Mouse (Mus musculus) cerebellum, adult 18-20 months (tissue): ENCODE measurements at regions not wholly inside any gene's neighbourhood (a gene's known extent, or its start where the extent isn't known, plus 50 kb on each side); places are given as distances from the start of the nearest gene placed in this dataset.
"Not testable (repeated sequence)": the region's sequence is repeated elsewhere in the genome, so short reads cannot be mapped to it uniquely, and the experiment has no call there.

Experiments
- DNase-seq, 2 experiments: peaks; one replicate each; pipeline ENCODE4 v3.0.0; 2021

DNA sequence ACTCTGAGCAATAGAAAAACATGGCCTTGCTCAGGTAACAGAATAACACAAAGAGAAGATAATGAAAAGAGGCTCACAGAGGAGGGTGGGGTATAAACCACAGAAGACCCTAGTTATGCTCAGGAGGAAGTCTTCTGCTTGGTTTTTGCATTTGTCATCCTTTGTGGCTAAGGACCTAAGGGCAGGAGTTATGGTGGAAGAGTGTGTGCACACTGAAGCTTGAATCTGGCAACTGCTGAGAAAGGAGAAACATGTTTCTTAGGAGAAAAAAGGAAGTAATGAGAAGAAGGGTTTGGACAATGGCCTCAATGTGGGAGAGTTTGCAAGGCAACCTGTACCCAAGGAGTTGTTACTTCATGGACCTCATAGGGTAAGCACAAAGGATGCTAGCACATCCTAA lies 106.8 kb upstream of the Nyap2 start:
- DNase-seq: no peak

DNA sequence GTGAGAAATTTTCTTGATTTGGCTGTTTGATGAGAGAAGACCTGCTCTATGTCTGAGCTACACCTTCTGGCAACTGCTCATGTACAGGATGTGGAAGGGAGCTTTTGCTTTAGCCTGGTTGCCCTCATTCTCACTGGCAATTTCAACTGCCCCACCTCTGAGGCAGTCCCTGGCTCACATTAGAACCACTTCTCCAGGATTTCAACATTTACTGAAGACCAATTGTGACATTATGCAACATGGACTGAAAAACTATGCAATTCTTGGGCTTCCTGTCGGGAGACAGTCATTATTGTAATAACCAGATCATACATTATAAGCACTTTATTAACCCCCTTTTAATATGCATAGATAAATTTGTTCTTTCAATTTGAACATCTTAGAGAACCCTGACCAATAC lies 107.6 kb upstream of the Nyap2 start:
- no peak for DNase-seq

DNA sequence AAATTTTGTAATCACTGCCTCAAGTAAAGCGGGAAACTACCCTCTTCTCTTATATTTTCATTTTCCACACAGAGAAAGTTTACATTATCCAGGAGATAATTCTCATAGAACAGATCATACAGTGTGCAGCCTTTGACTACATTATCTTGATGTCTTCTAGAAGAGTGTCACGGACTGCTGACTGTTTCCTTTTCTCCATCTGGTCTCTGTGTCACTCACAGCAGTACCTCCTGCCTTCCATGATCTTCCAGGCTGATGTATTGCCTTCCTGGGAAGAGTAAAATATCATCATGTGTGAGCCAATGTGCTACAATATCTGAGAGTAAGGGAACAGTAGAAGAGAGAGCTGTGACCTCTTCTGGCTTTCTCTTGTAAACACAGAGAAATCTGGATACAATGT lies 111.0 kb upstream of the Nyap2 start:
- DNase-seq: peak in 1 of 2 experiments; percentile 7

DNA sequence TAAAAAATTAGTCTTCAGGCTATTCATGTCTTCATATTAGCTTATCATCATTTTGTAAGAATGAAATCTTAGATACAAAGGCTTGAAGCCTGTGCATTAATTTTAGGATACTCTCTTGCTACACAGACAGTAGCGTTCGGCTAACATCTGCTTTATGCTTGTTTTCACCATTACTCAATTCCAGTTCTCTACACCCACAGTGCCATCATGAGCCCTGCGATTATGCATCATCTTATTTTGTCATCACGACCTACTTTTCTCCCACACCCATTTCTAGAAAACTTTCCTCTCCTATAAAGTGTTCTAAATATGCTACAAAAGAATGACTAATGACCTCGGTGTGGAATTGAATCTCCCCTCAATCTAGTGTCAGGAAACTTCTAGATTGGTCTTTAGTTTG lies 112.4 kb upstream of the Nyap2 start:
- DNase-seq: no peak

DNA sequence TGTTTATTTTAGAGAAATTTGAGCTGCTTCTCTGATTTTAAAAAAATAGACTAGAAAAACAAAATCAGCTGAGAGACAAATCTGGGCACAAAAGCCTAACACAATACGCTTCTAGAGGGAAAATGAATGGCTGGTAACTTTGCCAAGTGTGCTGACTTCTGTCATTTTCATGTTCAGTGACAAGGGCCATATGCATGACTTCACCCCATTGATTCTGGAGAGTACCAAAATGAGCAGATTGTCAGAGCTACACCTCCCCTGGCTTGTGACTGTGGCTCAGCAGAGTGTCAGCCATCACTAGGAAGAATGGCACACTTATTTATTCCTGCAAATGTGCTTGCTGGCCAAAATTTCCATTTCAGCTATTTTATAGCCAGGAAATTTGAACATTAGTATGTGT lies 112.9 kb upstream of the Nyap2 start:
- peak; percentile 35 to 40 for DNase-seq

DNA sequence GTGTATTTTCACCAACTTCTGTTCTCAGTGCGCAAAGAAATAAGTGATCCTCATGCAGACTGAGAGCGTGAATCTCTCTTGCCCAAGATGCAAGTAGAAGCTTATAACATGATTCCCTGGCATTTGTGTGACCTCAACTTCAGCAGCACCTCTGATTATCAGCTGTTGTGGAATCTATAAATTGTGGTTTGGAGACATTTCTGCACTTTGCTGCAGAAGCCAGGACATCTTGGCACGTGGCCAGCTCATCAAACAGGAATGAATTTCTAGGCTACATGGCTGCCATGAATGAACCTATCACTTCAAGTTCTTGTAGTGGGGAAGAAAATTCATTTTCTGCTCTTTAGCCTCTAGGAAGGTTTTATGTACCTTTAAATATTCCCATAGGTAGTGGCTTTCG lies 126.3 kb upstream of the Nyap2 start:
- DNase-seq: peak; percentile 7 to 29

DNA sequence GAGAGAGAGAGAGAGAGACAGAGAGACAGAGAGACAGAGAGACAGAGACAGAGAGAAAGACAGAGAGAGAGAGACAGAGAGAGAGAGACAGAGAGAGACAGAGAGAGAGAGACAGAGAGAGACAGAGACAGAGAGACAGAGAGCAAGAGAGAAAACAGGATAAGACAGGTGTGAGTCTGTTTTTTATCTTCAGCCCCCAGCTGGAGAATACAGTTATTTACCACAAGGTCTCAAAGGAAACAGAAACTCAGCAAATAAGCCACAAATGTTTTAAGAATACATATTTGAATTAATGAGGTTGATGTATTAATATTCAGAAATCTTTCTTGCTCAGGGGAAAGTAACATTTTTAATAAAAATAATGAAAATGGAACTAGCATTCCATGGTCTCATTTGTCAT lies 130.7 kb upstream of the Nyap2 start:
- not testable (repeated sequence) for DNase-seq

DNA sequence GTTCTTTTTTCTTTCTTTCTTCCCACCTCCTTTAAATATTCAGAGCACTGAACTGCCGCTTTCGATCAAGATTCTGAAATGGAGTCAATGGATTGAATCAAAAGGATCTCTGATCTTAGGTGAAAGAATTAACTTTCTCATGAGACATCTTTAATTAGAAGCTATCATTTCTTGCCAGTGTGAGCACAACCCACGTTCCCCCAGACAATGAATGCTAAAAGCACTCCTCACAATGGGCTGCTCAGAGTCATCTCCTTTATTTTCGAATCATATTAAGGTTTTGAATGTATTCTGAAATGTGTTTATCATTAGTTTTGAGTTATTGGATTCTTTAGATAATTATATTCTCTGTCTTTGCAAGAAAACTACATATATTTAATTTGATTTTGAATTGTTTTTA lies 137.4 kb upstream of the Nyap2 start:
- no peak for DNase-seq

DNA sequence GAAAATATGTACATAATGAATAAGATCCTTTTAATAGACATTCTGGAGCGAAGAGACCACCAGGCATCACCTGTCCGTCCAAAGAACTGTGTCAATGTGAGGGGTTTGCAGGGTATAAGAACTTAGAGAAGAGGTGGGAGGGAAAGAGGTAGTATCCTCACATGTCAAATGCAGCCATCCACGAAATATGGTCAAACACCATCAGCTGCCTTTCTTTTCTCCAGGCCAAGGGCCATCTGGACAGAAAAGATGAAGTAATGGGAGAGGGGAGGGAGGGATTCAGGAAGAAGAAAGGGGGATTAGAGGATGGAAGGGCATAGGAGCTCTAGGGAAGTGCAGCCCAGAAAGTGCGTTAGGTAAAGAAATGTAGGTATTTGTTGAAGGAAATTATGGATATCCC lies 141.0 kb upstream of the Dock10 start:
- DNase-seq: no peak

DNA sequence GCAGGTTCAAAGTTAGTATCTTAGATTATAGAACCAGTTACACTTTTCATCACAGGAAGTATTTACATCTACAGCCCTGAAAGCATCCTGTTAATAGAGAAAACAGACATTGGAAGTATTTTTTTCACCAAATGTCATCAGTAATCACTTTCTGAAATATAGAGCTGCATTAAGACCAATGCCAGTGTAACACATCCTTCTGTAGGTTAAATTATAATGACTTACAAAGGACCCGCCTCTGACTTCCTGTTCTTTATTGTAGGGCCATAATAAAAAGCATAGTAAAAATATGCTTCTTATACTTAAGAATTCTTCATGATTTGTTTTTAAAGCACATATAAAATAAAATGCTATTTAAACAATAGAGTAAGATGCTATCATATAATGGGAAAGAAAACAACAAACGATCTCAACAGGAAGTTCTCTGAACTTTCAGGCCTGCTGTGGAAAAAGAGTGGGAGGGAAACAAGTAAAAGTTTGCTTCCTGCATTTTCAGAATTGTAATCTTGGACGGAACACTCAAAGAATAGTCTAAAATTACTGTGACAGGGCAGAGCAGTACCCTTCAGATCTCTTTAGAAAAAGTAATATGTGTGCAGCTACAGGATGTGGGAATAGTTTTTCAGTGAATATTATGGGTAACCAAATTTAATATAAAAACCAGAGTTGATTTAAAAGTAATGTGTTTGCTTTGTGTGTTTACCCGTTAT lies 116.0 kb upstream of the Dock10 start:
- no peak for DNase-seq

DNA sequence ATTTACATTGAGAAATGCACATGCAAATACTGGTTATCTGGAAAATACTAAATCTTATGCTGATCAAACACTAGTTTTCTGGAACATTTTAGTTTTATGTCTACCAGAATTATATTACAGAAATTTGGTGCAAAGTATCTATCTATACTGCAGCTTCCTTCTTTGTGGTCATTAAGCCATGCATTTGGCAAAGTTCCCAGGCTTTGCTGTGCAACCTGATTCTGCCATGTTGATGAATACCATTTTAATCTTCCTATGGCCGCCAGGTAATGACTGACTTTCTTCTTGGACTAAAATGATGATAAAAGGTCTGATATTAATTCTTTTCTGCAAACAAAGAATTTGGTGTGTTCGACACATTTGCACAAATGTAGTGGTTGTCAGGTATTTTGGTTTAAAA lies 115.3 kb upstream of the Dock10 start:
- no peak for DNase-seq

DNA sequence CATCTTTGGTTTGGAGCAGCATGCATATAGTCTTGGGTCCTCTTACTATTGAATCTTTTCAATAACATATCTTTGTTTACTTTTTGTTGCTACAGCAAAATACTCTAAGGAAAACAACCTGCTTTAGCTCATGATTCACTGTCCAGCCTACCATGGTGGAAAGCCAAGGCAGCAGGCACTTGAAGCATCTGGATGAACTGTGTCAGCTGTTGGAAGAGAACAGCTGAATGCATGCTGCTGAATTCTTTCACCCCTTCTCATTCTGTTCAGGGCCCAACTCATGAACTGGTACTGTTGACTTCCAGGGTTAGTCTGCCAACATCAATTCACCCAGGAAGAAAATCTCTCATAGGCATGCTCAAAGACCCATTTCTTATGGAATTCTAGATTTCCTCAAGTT lies 110.5 kb upstream of the Dock10 start:
- no peak for DNase-seq

DNA sequence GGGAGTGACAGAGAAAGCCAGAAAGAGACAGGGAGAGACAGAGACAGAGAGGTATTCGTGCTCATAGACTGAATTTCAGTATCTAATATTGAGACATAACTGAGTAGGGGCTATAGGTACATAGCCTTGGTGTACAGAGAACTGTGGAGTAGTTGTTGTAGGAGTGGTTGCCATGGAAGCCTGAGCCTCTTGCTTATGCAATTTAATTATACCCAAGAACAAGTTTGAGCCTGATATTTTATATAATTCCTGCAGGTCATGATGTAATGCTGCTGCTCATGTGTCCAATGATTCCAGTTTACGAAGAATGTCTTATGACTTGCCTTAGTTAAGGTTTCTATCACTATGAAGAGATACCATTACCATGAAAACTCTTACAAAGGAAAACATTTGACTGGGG lies 98.7 kb upstream of the Dock10 start:
- no peak for DNase-seq

DNA sequence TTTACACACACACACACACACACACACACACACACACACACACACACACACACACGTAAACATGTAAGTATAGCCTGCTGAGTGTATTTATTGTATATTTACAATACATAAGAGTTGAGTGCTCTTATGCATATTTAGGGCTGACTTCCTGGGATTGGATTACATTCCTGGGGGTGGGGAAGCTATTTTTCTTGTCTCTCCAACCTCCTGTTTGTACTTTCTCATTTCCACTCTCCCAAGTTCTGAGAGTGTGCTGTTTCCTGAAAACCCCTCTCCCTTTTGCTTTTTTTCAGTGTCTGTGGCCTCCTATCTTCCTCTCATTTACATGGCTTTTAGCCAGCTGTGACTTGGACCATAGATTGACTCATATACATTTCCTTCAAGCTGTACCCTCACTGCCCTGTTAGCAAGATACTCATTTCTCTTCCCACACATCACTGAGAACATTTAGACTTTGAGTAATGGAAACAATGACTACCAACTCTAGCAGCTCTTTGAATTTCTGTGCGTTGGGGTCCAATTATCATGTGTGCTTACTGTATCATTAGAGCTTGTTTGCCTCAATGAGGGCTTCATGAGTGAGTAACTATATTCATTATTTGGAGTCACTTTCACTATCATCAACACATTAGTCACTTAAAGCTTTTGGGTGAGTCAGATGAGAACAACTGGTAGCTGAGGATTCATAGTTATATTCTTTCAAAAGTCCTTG lies 96.8 kb upstream of the Dock10 start:
- no peak for DNase-seq

DNA sequence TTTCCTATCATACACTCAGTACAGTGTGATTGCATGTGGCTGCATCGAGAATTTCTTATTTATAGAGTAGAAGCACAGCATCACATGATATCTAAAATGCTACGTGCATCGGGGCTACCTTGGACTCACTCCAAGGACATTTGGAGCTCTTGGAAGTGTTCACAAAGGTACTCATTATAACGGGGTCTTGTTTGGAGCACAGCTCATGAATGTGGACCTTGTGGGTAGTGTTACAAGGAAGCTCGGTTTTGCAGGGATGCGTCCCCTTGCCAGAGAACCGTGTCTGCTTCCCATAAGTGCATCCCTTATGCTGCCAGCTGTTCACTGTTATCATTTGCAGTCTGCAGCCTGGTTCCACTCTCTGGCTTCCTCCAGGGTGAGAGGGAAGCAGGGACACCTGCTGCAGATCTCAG lies 96.0 kb upstream of the Dock10 start:
- DNase-seq: peak; percentile 8 to 21

DNA sequence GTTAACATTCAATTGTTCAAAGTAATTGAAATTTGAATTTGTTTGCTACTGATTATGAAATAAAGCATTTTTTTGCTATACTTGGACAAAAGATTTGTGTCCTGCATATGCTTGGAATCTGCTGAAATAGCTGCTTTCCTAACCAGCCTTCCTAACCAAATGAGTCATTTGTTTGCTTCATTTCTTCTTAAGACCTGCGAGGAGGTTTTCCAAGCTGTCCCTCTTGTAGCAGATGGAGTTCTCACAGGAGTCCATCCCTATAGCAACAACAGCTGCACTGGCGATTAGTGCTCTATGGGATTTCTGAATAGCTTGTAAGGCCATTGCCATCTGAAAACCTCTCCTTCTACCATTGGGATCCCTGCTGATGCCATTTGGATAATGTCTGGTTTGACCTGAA lies 94.4 kb upstream of the Dock10 start:
- DNase-seq: peak; percentile 15 to 29

DNA sequence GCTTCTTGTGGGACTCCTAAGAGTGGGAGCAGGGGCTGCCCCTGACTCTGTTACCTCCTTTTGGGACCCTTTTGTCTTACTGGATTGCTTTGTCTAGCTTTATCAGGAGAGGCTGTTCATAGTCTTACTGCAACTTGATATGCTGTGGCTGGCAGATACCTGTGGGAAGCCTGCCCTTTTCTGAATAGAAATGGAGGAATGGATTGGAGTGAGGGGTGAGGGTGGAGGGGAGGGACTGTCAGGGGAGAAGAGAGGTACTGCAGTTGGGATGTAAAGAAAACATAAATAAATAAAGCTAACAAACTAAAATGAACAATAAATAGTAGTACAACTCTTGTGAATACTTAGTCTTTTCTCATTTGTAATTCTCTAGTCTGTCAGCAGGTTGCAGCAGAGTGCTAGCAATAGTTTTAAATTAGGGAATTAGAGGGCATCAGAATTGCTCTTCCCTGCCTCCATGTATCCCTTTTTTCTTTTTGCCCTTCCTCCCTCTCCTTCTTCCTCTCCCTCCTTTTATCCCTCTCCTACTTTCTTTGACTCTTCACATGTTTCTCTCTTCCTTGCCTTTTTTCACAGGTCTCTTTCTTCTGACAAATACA lies 72.0 kb upstream of the Dock10 start:
- peak; percentile 16 to 44 for DNase-seq

DNA sequence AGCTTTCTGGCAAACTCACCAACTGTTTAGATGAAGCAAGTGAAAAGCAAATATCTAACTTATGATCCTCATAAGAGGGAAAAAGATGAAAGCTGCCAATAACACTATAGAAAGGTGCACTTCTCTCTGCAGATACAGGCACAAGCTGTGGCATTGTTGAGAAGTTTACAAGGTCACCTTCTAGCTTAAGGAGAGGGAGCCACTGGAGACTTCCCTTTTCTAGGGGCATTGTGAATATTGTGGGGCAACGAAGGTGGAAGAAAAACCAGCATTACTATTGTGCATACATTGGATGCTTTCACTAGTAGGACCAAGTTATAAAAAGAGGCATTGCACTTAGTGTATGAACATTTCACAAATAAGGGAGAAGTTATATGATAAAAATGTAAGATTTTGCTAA lies 68.1 kb upstream of the Dock10 start:
- no peak for DNase-seq

DNA sequence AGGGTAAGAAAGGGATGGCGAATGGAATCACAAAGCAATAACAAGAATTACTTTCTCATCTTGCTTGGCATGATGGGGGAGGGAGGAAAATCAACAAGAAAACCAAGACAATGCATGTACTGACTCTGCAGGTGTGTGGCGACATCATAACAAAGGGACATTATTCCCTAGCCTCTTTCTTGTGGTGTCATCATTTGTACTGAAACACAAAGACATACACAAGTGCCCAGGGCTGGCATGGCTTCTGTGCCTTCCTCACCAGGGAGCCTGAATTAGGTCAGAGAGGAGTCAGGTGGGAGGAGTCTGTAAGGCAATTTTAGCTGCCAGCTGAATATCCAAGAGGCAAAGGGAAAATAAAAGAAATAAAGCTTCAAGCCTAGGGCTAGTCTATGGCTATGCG lies 65.6 kb upstream of the Dock10 start:
- DNase-seq: peak in 1 of 2 experiments; percentile 7

DNA sequence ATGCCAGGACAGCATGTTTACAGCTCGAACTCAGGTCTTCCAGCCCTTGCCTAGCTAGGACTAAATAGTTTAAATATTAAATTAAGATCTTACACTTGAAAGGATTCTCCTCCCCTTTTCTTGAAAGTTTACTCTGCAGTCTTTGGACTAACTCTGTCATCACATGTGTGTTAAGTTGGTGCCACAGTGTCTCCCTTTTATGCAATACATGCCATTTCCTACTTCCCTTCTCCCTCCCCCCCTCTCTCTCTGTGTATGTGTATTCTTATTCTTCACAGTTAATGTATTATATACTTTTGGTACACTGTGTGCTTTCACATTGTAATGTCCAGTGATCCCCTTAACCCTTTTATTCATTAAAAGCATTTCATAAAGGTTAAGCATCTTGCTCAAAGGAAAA lies 63.9 kb upstream of the Dock10 start:
- no peak for DNase-seq

DNA sequence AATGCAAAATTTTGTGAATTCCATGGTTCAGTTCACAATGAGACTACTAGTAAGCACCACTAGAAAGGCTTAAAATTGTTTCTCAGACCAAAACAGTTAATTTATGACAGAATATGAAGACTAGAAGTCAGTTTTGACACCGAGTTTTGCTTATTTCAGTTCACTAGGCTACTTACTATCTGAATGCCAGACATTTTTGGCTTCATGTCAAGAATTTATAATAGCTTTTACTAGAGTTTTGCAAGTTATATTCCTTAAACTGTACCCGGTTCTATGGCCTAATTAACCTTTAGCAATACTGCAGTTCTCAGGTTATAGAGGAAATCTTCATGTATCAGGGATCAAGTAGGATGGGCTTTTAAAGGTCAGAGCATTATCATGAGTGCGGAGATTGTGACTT lies 54.6 kb upstream of the Dock10 start:
- DNase-seq: no peak
